Mouse (Mus musculus) limb, embryonic 12.5 days (tissue): ENCODE results near the gene Dpp6. TPM values are rescaled to one million over a fixed set of nuclear protein-coding genes. Genes with fewer than 3 reads are reported as not detected.
A peak's percentile ranks its signal among the peaks of the same experiment; 100 is the strongest.

Experiments
- ATAC-seq: fragments of 200-750 bp; cut with Nextera tagmentation; 2 replicates; pipeline ENCODE4 v1.8.0; 2017; ENCODE audit warnings: low read depth, moderate TSS enrichment; ENCODE audit not compliant: insufficient number of reproducible peaks, insufficient read depth, low FRiP score, low TSS enrichment
- H3K27ac ChIP-seq: fragments of 300-500 bp; sonication (generic); 2 replicates; pipeline ENCODE4 v1.5.1; 2016; ENCODE audit warnings: mild to moderate bottlenecking, moderate library complexity
- H3K27me3 ChIP-seq: fragments of 300-500 bp; sonication (generic); 2 replicates; pipeline ENCODE4 v1.6.1; 2016; ENCODE audit warnings: mild to moderate bottlenecking, moderate library complexity
- H3K36me3 ChIP-seq: fragments of 300-500 bp; sonication (generic); 2 replicates; pipeline ENCODE4 v1.6.1; 2016; ENCODE audit warnings: mild to moderate bottlenecking, moderate library complexity
- H3K4me1 ChIP-seq: fragments of 300-500 bp; sonication (generic); replicated peaks from 2 replicates; pipeline ENCODE4 v1.6.1; 2016
- H3K4me2 ChIP-seq: fragments of 300-500 bp; sonication (generic); 2 replicates; pipeline ENCODE4 v1.6.1; 2016; ENCODE audit warnings: mild to moderate bottlenecking, moderate library complexity
- H3K4me3 ChIP-seq: fragments of 300-500 bp; sonication (generic); replicated peaks from 2 replicates; pipeline ENCODE4 v1.5.1; 2016; ENCODE audit warnings: mild to moderate bottlenecking
- H3K9ac ChIP-seq: fragments of 300-500 bp; sonication (generic); replicated peaks from 2 replicates; pipeline ENCODE4 v1.6.1; 2016; ENCODE audit warnings: mild to moderate bottlenecking, moderate library complexity
- H3K9me3 ChIP-seq: fragments of 300-500 bp; sonication (generic); 2 replicates; pipeline ENCODE4 v1.6.1; 2016; ENCODE audit warnings: mild to moderate bottlenecking, moderate library complexity
- WGBS: fragments of 180-500 bp; shearing (Covaris S2); methylation state at CpG from one replicate; pipeline ENCODE4 v1.1.7; 2016; 5-methylcytosine and 5-hydroxymethylcytosine counted together
- polyA plus RNA-seq: library from polyadenylated mRNA; unstranded; fragments of >200 nt; fragmentation: Nextera tagmentation; extraction: Ambion mirVana; gene quantifications from 2 replicates; pipeline ENCODE4 v1.2.1, GENCODE M21; 2016

Dpp6 gene
- polyA plus RNA-seq, result 1.8 and 2.4 TPM in 2 replicates

- 4% methylated on average over 48 of the region's 48 CpGs for WGBS
- Histone ChIP-seq H3K27me3 (peaks cover 33% of the 10 kb centered on the region), H3K4me1 (peaks cover 5% of the 10 kb centered on the region; the same call in 1 of the 2 replicates), H3K4me2 (peak within 1 kb of the TSS; percentile 61), H3K9me3 (no peaks in the 10 kb centered on the region), H3K36me3 (no peaks in the 10 kb centered on the region), H3K27ac (no peak within 1 kb of the TSS), H3K4me3 (peak within 1 kb of the TSS; percentile 34), H3K9ac (no peak within 1 kb of the TSS)
- ATAC-seq, result no peak
Measured at GRCm38 (mm10) chr5:26816975-26817941, at the start of gene Dpp6. TSS of gene Dpp6 (plus strand) at chr5:26817203.

- Histone ChIP-seq H3K4me2 (no peak overlapping the region), H3K9me3 (no peaks in the 10 kb centered on the region), H3K27ac (no peak overlapping the region), H3K27me3 (no peaks in the 10 kb centered on the region), H3K4me3 (no peak overlapping the region), H3K4me1 (no peaks in the 10 kb centered on the region), H3K36me3 (no peaks in the 10 kb centered on the region), H3K9ac (no peak overlapping the region)
- 82% methylated on average over 3 of the region's 3 CpGs for WGBS
- ATAC-seq, result no peak
Measured at GRCm38 (mm10) chr5:26783955-26784354, 33.0 kb upstream of the Dpp6 start.

- whole genome bisulfite sequencing, result 88% methylated on average over 2 of the region's 2 CpGs
- H3K27me3 ChIP-seq, result no peaks in the 10 kb centered on the region
- no peak overlapping the region for H3K9ac ChIP-seq
Measured at GRCm38 (mm10) chr5:26795524-26795923, 21.5 kb upstream of the Dpp6 start.

GRCm38 (mm10) chr5:26835972-26836371, 19.0 kb downstream of the Dpp6 start:
- no peak overlapping the region for H3K27ac ChIP-seq
- H3K4me3 ChIP-seq, result no peak overlapping the region
- 88% methylated on average over 1 of the region's 1 CpGs for WGBS

More at GRCm38 (mm10) chr5:26795524-26795923, 21.5 kb upstream of the Dpp6 start:
- Histone ChIP-seq H3K9me3 (no peaks in the 10 kb centered on the region), H3K27ac (no peak overlapping the region), H3K36me3 (no peaks in the 10 kb centered on the region), H3K4me3 (no peak overlapping the region), H3K4me1 (no peaks in the 10 kb centered on the region), H3K4me2 (no peak overlapping the region)
- ATAC-seq, result no peak

GRCm38 (mm10) chr5:26841151-26841550, 24.1 kb downstream of the Dpp6 start:
- no peak for ATAC-seq

More at GRCm38 (mm10) chr5:26835972-26836371, 19.0 kb downstream of the Dpp6 start:
- H3K36me3 ChIP-seq, result no peaks in the 10 kb centered on the region
- no peak overlapping the region for H3K9ac ChIP-seq
- no peak for ATAC-seq
- no peaks in the 10 kb centered on the region for H3K27me3 ChIP-seq
- no peaks in the 10 kb centered on the region for H3K4me1 ChIP-seq
- no peak overlapping the region for H3K4me2 ChIP-seq
- no peaks in the 10 kb centered on the region for H3K9me3 ChIP-seq

GRCm38 (mm10) chr5:26854746-26855145, 37.7 kb downstream of the Dpp6 start:
- no peaks in the 10 kb centered on the region for H3K4me1 ChIP-seq
- ATAC-seq, result no peak
- 69% methylated on average over 4 of the region's 4 CpGs for WGBS
- no peak overlapping the region for H3K9ac ChIP-seq
- no peaks in the 10 kb centered on the region for H3K9me3 ChIP-seq
- no peaks in the 10 kb centered on the region for H3K36me3 ChIP-seq
- H3K4me3 ChIP-seq, result no peak overlapping the region
- no peak overlapping the region for H3K27ac ChIP-seq
- H3K27me3 ChIP-seq, result no peaks in the 10 kb centered on the region
- H3K4me2 ChIP-seq, result no peak overlapping the region

More at GRCm38 (mm10) chr5:26841151-26841550, 24.1 kb downstream of the Dpp6 start:
- H3K9ac ChIP-seq, result no peak overlapping the region
- no peak overlapping the region for H3K4me2 ChIP-seq
- H3K4me3 ChIP-seq, result no peak overlapping the region
- no peaks in the 10 kb centered on the region for H3K27me3 ChIP-seq
- H3K9me3 ChIP-seq, result no peaks in the 10 kb centered on the region
- no peaks in the 10 kb centered on the region for H3K4me1 ChIP-seq
- 25% methylated on average over 4 of the region's 4 CpGs for WGBS
- H3K36me3 ChIP-seq, result no peaks in the 10 kb centered on the region
- no peak overlapping the region for H3K27ac ChIP-seq

- no peak overlapping the region for H3K4me2 ChIP-seq
Measured at GRCm38 (mm10) chr5:26875449-26875848, 58.4 kb downstream of the Dpp6 start.

GRCm38 (mm10) chr5:26887496-26887895, 70.5 kb downstream of the Dpp6 start:
- no peak overlapping the region for H3K9ac ChIP-seq
- 92% methylated on average over 1 of the region's 1 CpGs for WGBS
- no peaks in the 10 kb centered on the region for H3K4me1 ChIP-seq
- H3K4me3 ChIP-seq, result no peak overlapping the region
- H3K9me3 ChIP-seq, result no peaks in the 10 kb centered on the region
- no peaks in the 10 kb centered on the region for H3K27me3 ChIP-seq
- no peak overlapping the region for H3K27ac ChIP-seq
- no peak overlapping the region for H3K4me2 ChIP-seq
- no peaks in the 10 kb centered on the region for H3K36me3 ChIP-seq
- ATAC-seq, result no peak

More at GRCm38 (mm10) chr5:26875449-26875848, 58.4 kb downstream of the Dpp6 start:
- H3K4me1 ChIP-seq, result no peaks in the 10 kb centered on the region
- no peaks in the 10 kb centered on the region for H3K9me3 ChIP-seq
- no peak overlapping the region for H3K9ac ChIP-seq
- H3K36me3 ChIP-seq, result no peaks in the 10 kb centered on the region
- ATAC-seq, result no peak
- H3K27ac ChIP-seq, result no peak overlapping the region
- no peaks in the 10 kb centered on the region for H3K27me3 ChIP-seq
- no peak overlapping the region for H3K4me3 ChIP-seq

- 87% methylated on average over 4 of the region's 4 CpGs for WGBS
- no peak overlapping the region for H3K9ac ChIP-seq
- ATAC-seq, result no peak
Measured at GRCm38 (mm10) chr5:26888080-26888479, 71.1 kb downstream of the Dpp6 start.

GRCm38 (mm10) chr5:26894346-26894745, 77.3 kb downstream of the Dpp6 start:
- H3K27me3 ChIP-seq, result no peaks in the 10 kb centered on the region
- H3K9ac ChIP-seq, result no peak overlapping the region
- H3K27ac ChIP-seq, result no peak overlapping the region
- WGBS, result 13% methylated on average over 3 of the region's 3 CpGs
- H3K4me2 ChIP-seq, result no peak overlapping the region
- no peak overlapping the region for H3K4me3 ChIP-seq
- no peaks in the 10 kb centered on the region for H3K9me3 ChIP-seq
- H3K36me3 ChIP-seq, result no peaks in the 10 kb centered on the region
- 0 out of 2 replicates have a peak, but pooled peaks have one; percentile 26 for ATAC-seq
- H3K4me1 ChIP-seq, result no peaks in the 10 kb centered on the region

More at GRCm38 (mm10) chr5:26888080-26888479, 71.1 kb downstream of the Dpp6 start:
- no peaks in the 10 kb centered on the region for H3K36me3 ChIP-seq
- H3K9me3 ChIP-seq, result no peaks in the 10 kb centered on the region
- no peak overlapping the region for H3K27ac ChIP-seq
- H3K4me1 ChIP-seq, result no peaks in the 10 kb centered on the region
- H3K4me2 ChIP-seq, result no peak overlapping the region
- no peaks in the 10 kb centered on the region for H3K27me3 ChIP-seq
- no peak overlapping the region for H3K4me3 ChIP-seq

GRCm38 (mm10) chr5:26903786-26904185, 86.8 kb downstream of the Dpp6 start:
- Histone ChIP-seq H3K4me2 (peak overlapping the region; percentile 71), H3K9me3 (no peaks in the 10 kb centered on the region), H3K27ac (no peak overlapping the region), H3K4me1 (peaks cover 14% of the 10 kb centered on the region), H3K36me3 (no peaks in the 10 kb centered on the region), H3K4me3 (no peak overlapping the region), H3K9ac (no peak overlapping the region), H3K27me3 (peaks cover 20% of the 10 kb centered on the region)
- no peak; the same call in 1 of the 2 replicates for ATAC-seq
- WGBS, result 5% methylated on average over 9 of the region's 9 CpGs
